Mouse (Mus musculus) embryonic facial prominence, embryonic 10.5 days (tissue): ENCODE results near the gene Sh3pxd2a. TPM values are rescaled to one million over a fixed set of nuclear protein-coding genes. Genes with fewer than 3 reads are reported as not detected.

Source experiments
- DNase-seq: peaks from one replicate; pipeline ENCODE4 v3.0.0-alpha.2; 2017; ENCODE audit warnings: low spot score
- H3K27ac ChIP-seq: fragments of 300-500 bp; sonication (generic); replicated peaks from 2 replicates; pipeline ENCODE4 v1.5.1; 2016; ENCODE audit warnings: mild to moderate bottlenecking
- H3K27me3 ChIP-seq: fragments of 300-500 bp; sonication (generic); replicated peaks from 2 replicates; pipeline ENCODE4 v1.6.1; 2016; ENCODE audit warnings: low read depth, mild to moderate bottlenecking; ENCODE audit not compliant: poor library complexity, severe bottlenecking
- H3K36me3 ChIP-seq: fragments of 300-500 bp; sonication (generic); replicated peaks from 2 replicates; pipeline ENCODE4 v1.6.1; 2016; ENCODE audit warnings: mild to moderate bottlenecking, moderate library complexity
- H3K4me1 ChIP-seq: fragments of 300-500 bp; sonication (generic); 2 replicates; pipeline ENCODE4 v1.6.1; 2016
- H3K4me3 ChIP-seq: fragments of 300-500 bp; sonication (generic); 2 replicates; pipeline ENCODE4 v1.5.1; 2016; ENCODE audit warnings: mild to moderate bottlenecking, moderate library complexity
- H3K9me3 ChIP-seq: fragments of 300-500 bp; sonication (generic); 2 replicates; pipeline ENCODE4 v1.6.1; 2016; ENCODE audit warnings: mild to moderate bottlenecking
- WGBS: fragments of 180-500 bp; shearing (Covaris S2); methylation state at CpG from one replicate; pipeline ENCODE4 v1.1.7; 2016; 5-methylcytosine and 5-hydroxymethylcytosine counted together
- polyA plus RNA-seq: library from polyadenylated mRNA; unstranded; fragments of >200 nt; fragmentation: Nextera tagmentation; extraction: Ambion mirVana; gene quantifications from 2 replicates; pipeline ENCODE4 v1.2.1, GENCODE M21; 2016

Sh3pxd2a gene
- polyA plus RNA-seq, 1 experiment from 2014 or later = 2.9 TPM

GRCm38 (mm10) chr19:47461838-47462237 lies 2.4 kb downstream of the Sh3pxd2a start:
- DNase-seq = no peak
- peaks cover 5% of the 10 kb centered on the region for H3K36me3 ChIP-seq
- 95% methylated on average over 3 of the region's 3 CpGs for WGBS
- H3K27me3 ChIP-seq = peaks cover 14% of the 10 kb centered on the region
- peaks cover 4% of the 10 kb centered on the region; the same call in 1 of the 2 replicates for H3K9me3 ChIP-seq
- peaks cover 78% of the 10 kb centered on the region for H3K4me1 ChIP-seq
- no peak overlapping the region for H3K27ac ChIP-seq
- H3K4me3 ChIP-seq = peak overlapping the region; percentile 90; the same call in 1 of the 2 replicates

DNA sequence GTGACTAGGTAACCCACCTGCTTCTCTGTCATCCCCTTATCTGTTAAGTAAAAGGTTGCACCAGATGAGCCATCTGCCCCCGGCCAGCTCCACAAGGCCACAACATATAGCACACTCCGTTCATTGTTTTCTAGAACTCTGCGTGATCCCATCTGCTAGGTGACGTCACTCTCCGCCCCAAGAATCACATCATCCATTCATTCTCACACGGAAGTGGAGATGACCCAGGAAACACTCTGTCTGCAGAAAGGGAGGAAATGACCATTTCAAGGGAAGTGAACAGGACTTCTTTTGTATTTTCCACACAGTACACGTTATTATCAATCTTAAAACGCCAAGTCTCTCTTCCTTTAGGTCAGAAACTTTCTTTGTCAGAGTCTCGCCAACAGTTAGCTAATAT lies 2.8 kb downstream of the Sh3pxd2a start:
- WGBS = 68% methylated on average over 9 of the region's 9 CpGs
- DNase-seq = no peak
- Histone ChIP-seq H3K4me1 (peaks cover 83% of the 10 kb centered on the region), H3K36me3 (peaks cover 5% of the 10 kb centered on the region), H3K27ac (no peak overlapping the region), H3K9me3 (peaks cover 4% of the 10 kb centered on the region; the same call in 1 of the 2 replicates), H3K4me3 (no peak overlapping the region), H3K27me3 (peaks cover 14% of the 10 kb centered on the region)

DNA sequence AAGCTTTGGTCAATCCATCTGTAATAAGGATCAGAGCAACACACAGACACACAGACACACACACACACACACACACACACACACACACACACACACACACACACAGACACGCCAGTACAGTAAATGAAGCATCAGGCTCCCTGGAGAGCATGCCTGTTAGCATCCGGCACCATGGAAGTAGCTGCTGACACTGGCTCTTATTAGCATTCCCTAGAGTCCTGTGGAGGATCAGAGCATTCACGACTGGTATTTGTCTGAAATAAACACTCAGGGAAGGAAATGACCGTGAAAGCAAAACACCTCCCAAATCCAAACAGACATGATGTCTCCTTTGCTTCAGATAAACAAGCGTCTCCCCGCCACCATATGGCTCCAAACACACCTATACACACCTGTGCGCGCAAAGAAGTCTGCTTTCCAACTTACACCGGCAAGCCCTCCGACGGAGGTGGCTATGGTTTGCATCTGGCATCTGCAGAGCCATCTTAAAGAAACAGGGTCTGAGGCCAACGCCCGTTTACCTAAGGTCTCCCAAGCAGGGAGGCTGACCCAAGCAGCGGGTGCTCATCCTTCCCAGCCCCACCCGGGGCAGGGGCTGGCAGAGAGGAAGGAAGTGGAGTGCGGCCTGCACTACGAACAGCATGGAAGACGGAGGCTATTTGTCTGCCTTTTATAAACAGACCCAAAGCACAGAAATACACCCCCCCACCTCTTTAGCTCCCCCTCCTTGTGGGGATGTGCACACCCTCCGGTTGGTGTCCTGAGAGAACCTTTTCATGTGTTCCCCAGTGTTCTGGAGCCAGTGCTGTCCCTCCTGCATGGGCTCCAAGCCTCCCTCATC lies 3.9 kb downstream of the Sh3pxd2a start:
- Histone ChIP-seq H3K27ac (0 out of 2 replicates have a peak overlapping the region, but pooled peaks have one; percentile 36), H3K27me3 (peaks cover 7% of the 10 kb centered on the region), H3K9me3 (peaks cover 4% of the 10 kb centered on the region; the same call in 1 of the 2 replicates), H3K4me3 (no peak overlapping the region), H3K4me1 (peaks cover 87% of the 10 kb centered on the region), H3K36me3 (peaks cover 5% of the 10 kb centered on the region)
- 68% methylated on average over 19 of the region's 19 CpGs for WGBS
- DNase-seq = no peak

GRCm38 (mm10) chr19:47459214-47459613 lies 5.0 kb downstream of the Sh3pxd2a start:
- 89% methylated on average over 5 of the region's 5 CpGs for WGBS
- Histone ChIP-seq H3K9me3 (peaks cover 4% of the 10 kb centered on the region; the same call in 1 of the 2 replicates), H3K4me3 (no peak overlapping the region), H3K36me3 (peaks cover 5% of the 10 kb centered on the region), H3K4me1 (peaks cover 83% of the 10 kb centered on the region), H3K27ac (peak overlapping the region; percentile 36; the same call in 1 of the 2 replicates), H3K27me3 (peaks cover 7% of the 10 kb centered on the region; the same call in 1 of the 2 replicates)
- no peak for DNase-seq

DNA sequence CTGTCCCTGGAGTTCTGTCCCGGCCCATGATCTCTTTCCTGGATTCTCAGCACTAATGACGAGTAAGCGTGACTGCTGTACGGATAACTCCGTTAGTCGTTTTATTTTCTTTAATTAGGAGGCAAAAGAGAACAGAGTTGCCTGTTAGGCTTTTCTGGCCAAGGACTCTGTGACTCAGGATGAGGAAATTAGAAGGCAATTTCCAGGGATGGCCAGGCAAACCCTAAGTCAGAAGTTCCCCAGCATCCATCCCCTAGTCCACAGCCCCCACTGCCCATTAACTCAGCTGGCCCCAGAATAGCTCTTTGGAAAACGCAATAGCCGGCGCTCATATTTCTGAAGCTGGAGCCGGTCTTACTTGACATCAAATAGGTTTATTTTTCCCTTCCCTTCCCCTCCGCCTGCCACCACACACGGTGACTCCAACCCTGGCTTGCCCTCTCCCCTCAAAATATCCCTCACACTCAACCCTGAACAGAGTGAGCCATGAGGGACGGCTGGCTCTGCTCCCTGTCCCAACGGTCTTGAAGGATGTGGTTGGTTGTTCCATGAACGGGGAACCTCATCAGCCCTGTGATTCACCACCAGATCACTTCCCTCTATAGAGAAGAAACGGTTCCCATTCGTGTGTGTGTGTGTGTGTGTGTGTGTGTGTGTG lies 5.6 kb downstream of the Sh3pxd2a start:
- Histone ChIP-seq H3K27me3 (peaks cover 7% of the 10 kb centered on the region; the same call in 1 of the 2 replicates), H3K4me3 (no peak overlapping the region), H3K36me3 (peaks cover 5% of the 10 kb centered on the region), H3K4me1 (peaks cover 83% of the 10 kb centered on the region), H3K9me3 (peaks cover 4% of the 10 kb centered on the region; the same call in 1 of the 2 replicates), H3K27ac (0 out of 2 replicates have a peak overlapping the region, but pooled peaks have one; percentile 36)
- WGBS = 73% methylated on average over 17 of the region's 17 CpGs
- DNase-seq = no peak

DNA sequence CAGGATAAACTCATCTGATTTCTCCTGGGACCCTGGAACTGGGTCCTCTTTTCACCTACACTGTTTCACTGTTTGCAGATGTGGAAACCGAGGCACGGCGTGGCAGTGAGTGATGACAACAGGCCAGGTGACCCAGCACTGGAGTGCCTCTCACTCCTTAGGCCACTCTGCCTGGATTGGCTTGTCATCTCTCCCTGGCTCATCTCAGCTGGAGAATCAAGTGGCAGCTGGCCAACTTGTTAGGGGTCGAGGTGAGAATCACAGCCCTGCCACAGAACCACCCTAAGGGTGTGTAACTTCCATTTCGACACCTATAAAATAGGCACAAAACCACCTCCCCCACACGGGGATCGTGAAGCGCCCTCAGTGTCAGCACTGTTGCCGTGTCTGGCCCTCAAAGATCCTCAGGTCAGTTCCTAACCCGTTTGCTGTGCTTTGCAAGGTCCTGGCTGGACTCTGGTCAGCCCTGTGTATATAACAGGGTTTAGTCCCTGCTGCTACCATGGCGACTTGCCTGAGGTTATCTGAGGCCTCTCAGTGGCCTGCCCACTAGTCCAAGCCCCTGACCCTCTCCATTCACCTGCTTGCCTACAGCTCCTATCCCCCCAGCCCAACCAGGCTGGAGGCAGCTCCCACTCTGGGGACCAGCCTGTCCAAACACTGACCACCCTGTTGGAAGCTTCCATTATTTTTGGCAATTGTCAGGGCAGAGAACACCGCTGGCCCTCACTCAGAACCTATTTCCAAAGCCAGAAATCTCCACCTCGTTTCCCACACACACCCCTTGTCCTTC lies 6.3 kb downstream of the Sh3pxd2a start:
- H3K4me3 ChIP-seq = no peak overlapping the region
- WGBS = 73% methylated on average over 13 of the region's 13 CpGs
- H3K27ac ChIP-seq = no peak overlapping the region
- H3K27me3 ChIP-seq = peaks cover 7% of the 10 kb centered on the region; the same call in 1 of the 2 replicates
- H3K36me3 ChIP-seq = peaks cover 5% of the 10 kb centered on the region
- no peak for DNase-seq
- peaks cover 4% of the 10 kb centered on the region; the same call in 1 of the 2 replicates for H3K9me3 ChIP-seq
- peaks cover 76% of the 10 kb centered on the region for H3K4me1 ChIP-seq

- H3K9me3 ChIP-seq = no peaks in the 10 kb centered on the region
- no peak overlapping the region for H3K27ac ChIP-seq
- peaks cover 75% of the 10 kb centered on the region for H3K4me1 ChIP-seq
- H3K4me3 ChIP-seq = no peak overlapping the region
- DNase-seq = no peak
- H3K36me3 ChIP-seq = no peaks in the 10 kb centered on the region
- no peaks in the 10 kb centered on the region for H3K27me3 ChIP-seq
- WGBS = 74% methylated on average over 6 of the region's 6 CpGs
These were observed 8.2 kb downstream of the Sh3pxd2a start for GRCm38 (mm10) chr19:47456021-47456420.

DNA sequence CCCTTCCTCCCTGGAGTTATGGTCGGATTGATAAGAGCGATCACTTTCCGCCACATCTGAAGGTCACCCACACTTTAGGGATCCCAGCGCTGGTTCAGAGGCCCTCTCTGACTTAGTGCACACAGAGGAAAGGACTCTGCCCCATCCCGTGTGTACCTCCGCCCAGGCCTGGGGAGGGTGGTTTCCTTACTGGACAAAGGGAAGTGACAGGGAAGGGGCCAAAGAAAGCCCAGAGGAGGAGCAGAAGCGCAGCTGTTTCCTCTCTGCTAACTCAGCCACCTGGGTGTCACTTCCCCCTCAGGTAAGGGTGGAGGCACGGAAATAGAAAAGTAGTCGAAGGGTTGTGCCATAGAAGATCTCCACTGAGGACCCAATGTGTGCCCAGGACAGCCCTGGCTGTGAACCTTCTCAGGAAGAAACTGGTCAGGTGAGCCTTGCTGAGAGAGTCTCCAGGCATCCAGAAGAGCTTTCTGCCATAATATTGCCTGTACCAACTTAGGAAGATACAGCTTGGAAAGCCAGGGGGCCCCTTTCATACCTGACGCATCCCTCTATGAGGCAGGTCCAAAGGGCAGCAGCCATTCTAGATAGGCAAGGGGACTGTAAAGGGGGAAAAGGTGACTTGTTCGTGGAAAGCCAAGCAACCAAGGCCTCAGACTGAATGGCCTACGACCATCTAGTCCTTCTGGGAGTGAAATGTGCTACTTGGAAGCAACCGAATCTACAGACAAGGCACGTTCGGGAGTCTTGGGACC lies 9.0 kb downstream of the Sh3pxd2a start:
- H3K9me3 ChIP-seq = no peaks in the 10 kb centered on the region
- WGBS = 86% methylated on average over 15 of the region's 15 CpGs
- H3K4me3 ChIP-seq = no peak overlapping the region
- no peak overlapping the region for H3K27ac ChIP-seq
- no peak for DNase-seq
- H3K36me3 ChIP-seq = no peaks in the 10 kb centered on the region
- H3K4me1 ChIP-seq = peaks cover 76% of the 10 kb centered on the region
- no peaks in the 10 kb centered on the region for H3K27me3 ChIP-seq

- DNase-seq = no peak
- Histone ChIP-seq H3K36me3 (no peaks in the 10 kb centered on the region), H3K4me1 (peaks cover 76% of the 10 kb centered on the region), H3K9me3 (no peaks in the 10 kb centered on the region), H3K27me3 (no peaks in the 10 kb centered on the region), H3K4me3 (no peak overlapping the region), H3K27ac (peak overlapping the region; percentile 70)
- 83% methylated on average over 11 of the region's 11 CpGs for WGBS
These were observed 9.8 kb downstream of the Sh3pxd2a start for GRCm38 (mm10) chr19:47454167-47455000.

DNA sequence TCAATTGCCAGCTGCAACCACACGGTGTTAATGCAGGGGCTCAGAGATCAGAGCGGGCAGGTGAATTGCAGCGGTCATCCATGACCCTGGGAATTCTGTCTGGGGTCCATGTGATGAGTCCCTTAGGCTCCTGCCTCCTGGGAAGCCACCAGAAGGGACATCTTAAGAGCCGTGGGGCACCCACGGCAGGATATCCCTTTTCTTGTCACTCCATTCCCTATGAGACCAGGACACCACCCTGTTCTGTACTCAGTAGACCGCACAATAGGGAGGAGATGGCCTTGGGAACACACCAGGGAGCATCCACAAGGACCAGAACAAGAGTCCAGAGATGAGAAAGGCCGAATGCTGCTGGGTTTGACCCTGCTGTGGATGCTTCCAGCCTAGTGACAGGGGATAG lies 10.8 kb downstream of the Sh3pxd2a start:
- no peak overlapping the region for H3K4me3 ChIP-seq
- H3K36me3 ChIP-seq = no peaks in the 10 kb centered on the region
- 84% methylated on average over 7 of the region's 7 CpGs for WGBS
- H3K9me3 ChIP-seq = no peaks in the 10 kb centered on the region
- H3K27ac ChIP-seq = peak overlapping the region; percentile 70
- H3K4me1 ChIP-seq = peaks cover 75% of the 10 kb centered on the region
- DNase-seq = no peak
- H3K27me3 ChIP-seq = no peaks in the 10 kb centered on the region

DNA sequence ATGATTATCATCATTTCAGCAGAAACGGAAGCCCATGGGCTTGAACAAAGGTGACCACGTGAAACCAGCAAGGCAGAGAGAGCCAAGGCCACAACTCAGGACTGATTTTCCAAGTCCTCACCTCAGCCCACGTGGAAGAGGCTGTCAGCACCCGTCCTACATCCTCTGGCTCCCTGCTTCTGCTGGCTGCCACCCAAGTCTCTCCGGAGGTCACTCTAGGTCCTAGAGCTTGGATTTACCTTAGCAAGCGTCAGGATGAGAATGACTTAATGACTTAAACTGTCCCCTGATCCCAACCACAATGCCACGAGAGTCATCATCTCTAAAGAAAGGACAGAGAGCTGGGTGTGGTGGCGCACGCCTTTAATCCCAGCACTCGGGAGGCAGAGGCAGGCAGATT lies 11.5 kb downstream of the Sh3pxd2a start:
- no peak for DNase-seq
- Histone ChIP-seq H3K4me3 (no peak overlapping the region), H3K4me1 (peaks cover 75% of the 10 kb centered on the region), H3K9me3 (no peaks in the 10 kb centered on the region), H3K27ac (no peak overlapping the region), H3K27me3 (no peaks in the 10 kb centered on the region), H3K36me3 (no peaks in the 10 kb centered on the region)
- 92% methylated on average over 10 of the region's 10 CpGs for WGBS
